Mouse (Mus musculus) bone marrow macrophage, adult 2 months (primary cell): Measurements from ENCODE around the gene Golt1a. TPM values are rescaled to one million over a fixed set of nuclear protein-coding genes. Genes with fewer than 3 reads are reported as not detected.

ENCODE experiments used
- H3K27ac ChIP-seq: 2 replicates; pipeline ENCODE4 v1.5.1; 2012; ENCODE audit warnings: low read depth, low read length; ENCODE audit not compliant: insufficient read depth
- H3K4me1 ChIP-seq: 2 replicates; pipeline ENCODE4 v1.6.1; 2012; ENCODE audit warnings: low read length; ENCODE audit not compliant: control insufficient read depth, insufficient read depth
- H3K4me3 ChIP-seq: 2 replicates; pipeline ENCODE4 v1.5.1; 2012; ENCODE audit warnings: mild to moderate bottlenecking, low read length, moderate library complexity; ENCODE audit not compliant: insufficient read depth
- CTCF ChIP-seq: IDR thresholded peaks from 2 replicates; pipeline ENCODE4 v1.5.1; 2012; ENCODE audit warnings: low read depth, mild to moderate bottlenecking, low read length, moderate library complexity
- POLR2A ChIP-seq: IDR thresholded peaks from 2 replicates; pipeline ENCODE4 v1.6.1; 2012; ENCODE audit warnings: mild to moderate bottlenecking, low read depth, low read length, borderline replicate concordance
- polyA plus RNA-seq: library from polyadenylated mRNA; stranded (reverse); fragments of >200 nt; gene quantifications from 2 replicates; pipeline ENCODE4 v1.2.4, GENCODE M21; 2012; ENCODE audit not compliant: missing spikeins, insufficient read depth, insufficient read length

The Golt1a gene
- polyA plus RNA-seq, 1 experiment: not detected

DNA sequence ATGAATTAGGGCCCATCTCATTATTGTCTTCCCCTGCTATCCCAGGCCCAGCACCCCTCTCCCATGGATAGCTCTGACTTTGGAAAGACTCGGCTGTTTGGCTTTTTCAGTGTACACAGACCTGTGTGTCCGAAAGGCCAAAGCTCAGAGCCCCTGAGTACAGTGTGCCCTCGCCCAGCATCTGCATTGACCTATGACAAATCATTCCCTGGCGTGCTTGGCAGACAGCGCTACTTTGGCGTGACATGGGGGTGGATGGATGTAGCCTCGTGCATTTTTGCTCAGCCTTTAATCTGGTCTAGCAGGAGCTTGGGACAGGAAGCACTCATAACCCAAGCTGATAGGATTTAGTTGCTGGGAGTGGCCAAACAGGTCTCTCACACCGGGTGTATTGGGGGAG lies 62.5 kb downstream of the Golt1a start:
- Histone ChIP-seq H3K27ac (no peak overlapping the region), H3K4me1 (no peaks in the 10 kb centered on the region), H3K4me3 (no peak overlapping the region)
- TF ChIP-seq CTCF: no peak
- TF ChIP-seq POLR2A: no peak

Other genes starting within 250 kb of the Golt1a start
- 36.1 and 37.4 TPM in 2 replicates for gene Ppp1r15b, start 178.7 kb upstream of the Golt1a start, polyA plus RNA-seq
- not detected in 2 replicates for gene Plekha6, start 145.6 kb upstream of the Golt1a start, polyA plus RNA-seq
- not detected in 2 replicates for gene Kiss1, start 12.1 kb downstream of the Golt1a start, polyA plus RNA-seq
- gene Ren1, start 40.7 kb downstream of the Golt1a start, polyA plus RNA-seq: not detected in 2 replicates
- not detected in 2 replicates for gene Etnk2, start 53.8 kb downstream of the Golt1a start, polyA plus RNA-seq
- gene Sox13, start 114.6 kb downstream of the Golt1a start, polyA plus RNA-seq: not detected in 2 replicates